Mouse (Mus musculus) erythroblast, embryonic 14.5 days (primary cell): ENCODE data around the gene Actl6b.

Experiments
- GATA1 ChIP-seq: IDR thresholded peaks from 2 replicates; pipeline ENCODE4 v1.6.1; 2012; ENCODE audit warnings: low read length, inconsistent platforms, mixed read lengths
- TAL1 ChIP-seq: IDR thresholded peaks from 3 replicates; pipeline ENCODE4 v1.6.1; 2012; ENCODE audit warnings: low read length, inconsistent platforms, mixed read lengths

DNA sequence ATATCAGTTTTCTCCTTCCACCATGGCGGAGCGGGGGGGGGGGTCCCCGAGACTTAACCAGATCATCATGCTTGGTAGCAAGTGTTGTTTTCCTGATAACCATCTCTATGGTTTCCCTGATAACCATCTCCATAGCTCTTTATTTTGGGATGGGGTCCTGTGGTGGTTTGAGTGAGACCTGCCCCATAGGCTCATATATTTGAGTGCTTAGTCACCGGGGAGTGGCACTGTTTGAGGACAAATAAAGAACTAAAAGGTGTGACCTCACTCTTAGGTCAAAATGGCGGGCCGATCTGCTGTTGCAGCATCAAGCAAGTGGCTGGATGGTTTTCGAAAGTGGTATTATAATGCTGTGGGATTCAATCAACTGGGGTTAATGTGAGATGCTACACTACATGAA lies 62.0 kb downstream of the Actl6b start:
- TF ChIP-seq TAL1 = no peak
- no peak for TF ChIP-seq GATA1
